Mouse (Mus musculus): ENCODE results near the gene Stk40. TPM values are rescaled to one million over a fixed set of nuclear protein-coding genes. Genes with fewer than 3 reads are reported as not detected.

Gene Stk40
- total and polyA plus RNA-seq, 2 experiments from 2014 or later = 17.3 to 22.8 TPM

DNA sequence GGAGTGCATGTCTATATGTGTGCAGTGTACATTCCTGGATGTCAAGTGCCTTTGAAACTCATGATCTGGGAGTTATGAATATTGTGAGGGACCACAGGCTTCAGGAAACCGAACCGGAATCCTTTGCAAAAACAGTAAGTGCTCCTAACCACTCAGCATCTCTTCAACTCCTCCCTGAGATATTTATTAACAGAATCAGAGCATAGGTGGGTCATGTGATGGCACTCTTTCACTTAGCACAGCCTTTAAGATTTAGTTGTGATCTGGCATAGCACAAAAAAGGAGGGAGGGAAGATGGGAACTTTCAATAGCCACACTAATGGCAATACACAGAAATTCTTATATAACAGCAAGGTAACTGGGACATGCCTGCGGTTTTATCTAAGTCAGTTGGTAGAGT is 83.3 kb downstream of the Stk40 start:
- Histone ChIP-seq H3K4me2 (ENCODE audit: low read depth, low read length) (no peak overlapping the region), H3K27ac (ENCODE audit: low read depth) (no peak overlapping the region), H3K9ac (replicated peaks; ENCODE audit: low read depth, low read length) (no peak overlapping the region), H3K4me1 (ENCODE audit: control insufficient read depth, insufficient read depth) (no peaks in the 10 kb centered on the region), H3K27me3 (ENCODE audit: control insufficient read depth, insufficient read depth, low read length) (no peaks in the 10 kb centered on the region), H3K9me3 (replicated peaks; ENCODE audit: control insufficient read depth, low read length) (no peaks in the 10 kb centered on the region), H3K4me3 (ENCODE audit: low read depth, low read length) (no peak overlapping the region), H3K36me3 (replicated peaks; ENCODE audit: control insufficient read depth, insufficient read depth, low read length) (peaks cover 47% of the 10 kb centered on the region)
- TF ChIP-seq CTCF (IDR thresholded peaks at IDR 0.05; ENCODE audit: low read depth) = no peak
- TF ChIP-seq EP300 (IDR thresholded peaks at IDR 0.05; ENCODE audit: low read depth) = no peak
- WGBS = 77% methylated on average over 3 of the region's 3 CpGs
- DNase-seq (ENCODE audit: low spot score) (no peak), ATAC-seq (ENCODE audit: insufficient read depth, low read depth) (no peak)

Other genes with a start within 250 kb of the Stk40 start
- gene Csf3r, start 79.4 kb upstream of the Stk40 start, total RNA-seq (2014; rRNA removed; ENCODE audit: low replicate concordance) = 2.6 and 3.9 TPM in 2 replicates
- gene Csf3r, start 79.4 kb upstream of the Stk40 start, polyA plus RNA-seq (2015; fragmentation: Nextera tagmentation; extraction: Ambion mirVana) = 0.48 and 0.77 TPM in 2 replicates
- 52.4 and 84.0 TPM in 2 replicates for gene Mrps15, start 57.0 kb upstream of the Stk40 start, total RNA-seq (2014; rRNA removed; ENCODE audit: low replicate concordance)
- 139 and 142 TPM in 2 replicates for gene Mrps15, start 57.0 kb upstream of the Stk40 start, polyA plus RNA-seq (2015; fragmentation: Nextera tagmentation; extraction: Ambion mirVana)
- gene Oscp1, start 45.4 kb upstream of the Stk40 start, total RNA-seq (2014; rRNA removed; ENCODE audit: low replicate concordance) = 1.4 and 5.9 TPM in 2 replicates
- gene Oscp1, start 45.4 kb upstream of the Stk40 start, polyA plus RNA-seq (2015; fragmentation: Nextera tagmentation; extraction: Ambion mirVana) = 3.8 and 4.2 TPM in 2 replicates
- gene Lsm10, start 7.3 kb upstream of the Stk40 start, total RNA-seq (2014; rRNA removed; ENCODE audit: low replicate concordance) = 30.9 and 186 TPM in 2 replicates
- gene Lsm10, start 7.3 kb upstream of the Stk40 start, polyA plus RNA-seq (2015; fragmentation: Nextera tagmentation; extraction: Ambion mirVana) = 41.7 and 43.1 TPM in 2 replicates
- 53.1 and 69.1 TPM in 2 replicates for gene Eva1b, start 43.8 kb downstream of the Stk40 start, total RNA-seq (2014; rRNA removed; ENCODE audit: low replicate concordance)
- gene Eva1b, start 43.8 kb downstream of the Stk40 start, polyA plus RNA-seq (2015; fragmentation: Nextera tagmentation; extraction: Ambion mirVana) = 26.8 and 28.5 TPM in 2 replicates
- gene Sh3d21, start 59.5 kb downstream of the Stk40 start, total RNA-seq (2014; rRNA removed; ENCODE audit: low replicate concordance) = 2.6 TPM in 1 of 2 replicates, not detected in the other
- gene Sh3d21, start 59.5 kb downstream of the Stk40 start, polyA plus RNA-seq (2015; fragmentation: Nextera tagmentation; extraction: Ambion mirVana) = 2.2 and 2.6 TPM in 2 replicates
- 84.1 and 121 TPM in 2 replicates for gene Thrap3, start 98.8 kb downstream of the Stk40 start, total RNA-seq (2014; rRNA removed; ENCODE audit: low replicate concordance)
- gene Thrap3, start 98.8 kb downstream of the Stk40 start, polyA plus RNA-seq (2015; fragmentation: Nextera tagmentation; extraction: Ambion mirVana) = 86.1 and 96.7 TPM in 2 replicates
- gene Map7d1, start 152.4 kb downstream of the Stk40 start, total RNA-seq (2014; rRNA removed; ENCODE audit: low replicate concordance) = 75.0 and 90.1 TPM in 2 replicates
- 35.2 and 37.5 TPM in 2 replicates for gene Map7d1, start 152.4 kb downstream of the Stk40 start, polyA plus RNA-seq (2015; fragmentation: Nextera tagmentation; extraction: Ambion mirVana)
- 46.4 and 63.1 TPM in 2 replicates for gene Trappc3, start 158.4 kb downstream of the Stk40 start, total RNA-seq (2014; rRNA removed; ENCODE audit: low replicate concordance)
- 80.3 and 86.7 TPM in 2 replicates for gene Trappc3, start 158.4 kb downstream of the Stk40 start, polyA plus RNA-seq (2015; fragmentation: Nextera tagmentation; extraction: Ambion mirVana)
- 3.8 and 4.3 TPM in 2 replicates for gene Col8a2, start 182.8 kb downstream of the Stk40 start, total RNA-seq (2014; rRNA removed; ENCODE audit: low replicate concordance)
- 0.71 and 1.1 TPM in 2 replicates for gene Col8a2, start 182.8 kb downstream of the Stk40 start, polyA plus RNA-seq (2015; fragmentation: Nextera tagmentation; extraction: Ambion mirVana)
- 26.8 and 30.2 TPM in 2 replicates for gene Adprhl2, start 217.7 kb downstream of the Stk40 start, total RNA-seq (2014; rRNA removed; ENCODE audit: low replicate concordance)
- 23.2 and 26.1 TPM in 2 replicates for gene Adprhl2, start 217.7 kb downstream of the Stk40 start, polyA plus RNA-seq (2015; fragmentation: Nextera tagmentation; extraction: Ambion mirVana)
- gene Tekt2, start 221.7 kb downstream of the Stk40 start, total RNA-seq (2014; rRNA removed; ENCODE audit: low replicate concordance) = not detected in 2 replicates
- gene Tekt2, start 221.7 kb downstream of the Stk40 start, polyA plus RNA-seq (2015; fragmentation: Nextera tagmentation; extraction: Ambion mirVana) = 0.27 and 0.88 TPM in 2 replicates

Measured in heart, postnatal 0 days (tissue).